Mouse (Mus musculus): ENCODE measurements at regions not wholly inside any gene's neighbourhood (a gene's known extent, or its start where the extent isn't known, plus 50 kb on each side); places are given as distances from the start of the nearest gene placed in this dataset.

DNA sequence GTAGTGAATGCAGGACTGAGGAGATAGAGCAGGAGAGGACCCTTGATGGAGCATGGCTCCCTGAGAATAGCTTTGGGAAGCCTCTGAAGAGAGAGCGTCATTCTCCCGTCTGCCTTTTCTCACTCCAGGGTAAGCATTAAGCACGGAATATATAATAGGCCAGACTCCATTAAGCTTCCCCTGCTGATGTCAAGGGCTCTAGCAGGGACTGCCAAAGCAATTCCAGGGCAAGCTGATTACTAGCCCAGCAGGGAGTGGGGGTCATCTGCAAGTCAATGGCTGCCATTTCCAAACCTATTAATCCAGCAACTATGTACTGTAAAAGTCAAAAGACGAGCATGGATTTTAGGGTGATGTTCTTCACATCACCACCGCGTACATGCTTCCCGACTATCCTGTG lies 111.2 kb upstream of the Arl4c start:
- DNase-seq, result no peak

DNA sequence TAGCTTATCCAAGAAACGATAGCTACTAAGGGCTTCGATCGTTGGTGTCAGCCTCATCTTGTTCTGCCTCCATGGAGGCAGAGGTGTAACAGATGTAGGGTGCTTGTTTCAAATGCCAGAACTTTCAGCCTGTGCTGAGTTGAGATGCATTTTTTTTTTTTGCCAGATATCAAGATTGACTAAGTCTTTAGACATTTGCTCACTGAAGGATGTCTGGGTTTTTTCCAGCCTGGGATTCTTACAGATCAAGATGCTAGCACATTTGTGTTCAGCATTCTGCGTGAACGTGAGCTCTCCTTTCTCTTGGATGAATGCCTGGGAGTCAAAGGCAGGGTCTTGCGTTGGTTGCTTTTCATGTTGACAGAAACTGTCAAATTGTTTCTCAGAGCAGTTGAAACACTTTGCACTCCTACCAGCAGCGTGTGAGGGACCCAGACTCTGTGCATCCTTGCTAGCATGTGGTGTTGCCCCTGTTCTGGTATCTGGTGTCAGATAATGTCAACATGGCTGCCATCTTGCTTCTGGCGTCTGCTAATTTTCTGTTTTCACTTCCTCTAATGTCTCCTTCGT lies 114.4 kb upstream of the Arl4c start:
- no peak for DNase-seq

DNA sequence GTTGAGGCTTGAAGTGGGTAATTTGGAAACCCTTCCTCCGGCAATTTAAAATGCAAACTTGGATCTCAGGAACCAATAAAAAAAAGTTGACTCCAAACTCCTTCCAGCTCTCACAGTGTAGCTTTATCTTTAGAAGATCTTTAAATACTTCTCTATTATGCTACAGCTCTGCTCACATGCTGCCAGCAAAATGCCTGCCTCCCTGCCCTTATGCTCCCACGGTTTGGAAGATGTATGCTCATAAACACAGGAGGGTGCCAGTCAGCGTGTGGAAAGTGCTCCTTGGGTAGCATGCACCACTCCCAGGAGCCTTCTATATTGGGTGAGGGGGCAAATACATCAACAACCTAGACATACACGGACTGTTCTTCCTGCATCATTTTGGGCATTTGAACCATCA lies 123.2 kb upstream of the Arl4c start:
- DNase-seq, result no peak

DNA sequence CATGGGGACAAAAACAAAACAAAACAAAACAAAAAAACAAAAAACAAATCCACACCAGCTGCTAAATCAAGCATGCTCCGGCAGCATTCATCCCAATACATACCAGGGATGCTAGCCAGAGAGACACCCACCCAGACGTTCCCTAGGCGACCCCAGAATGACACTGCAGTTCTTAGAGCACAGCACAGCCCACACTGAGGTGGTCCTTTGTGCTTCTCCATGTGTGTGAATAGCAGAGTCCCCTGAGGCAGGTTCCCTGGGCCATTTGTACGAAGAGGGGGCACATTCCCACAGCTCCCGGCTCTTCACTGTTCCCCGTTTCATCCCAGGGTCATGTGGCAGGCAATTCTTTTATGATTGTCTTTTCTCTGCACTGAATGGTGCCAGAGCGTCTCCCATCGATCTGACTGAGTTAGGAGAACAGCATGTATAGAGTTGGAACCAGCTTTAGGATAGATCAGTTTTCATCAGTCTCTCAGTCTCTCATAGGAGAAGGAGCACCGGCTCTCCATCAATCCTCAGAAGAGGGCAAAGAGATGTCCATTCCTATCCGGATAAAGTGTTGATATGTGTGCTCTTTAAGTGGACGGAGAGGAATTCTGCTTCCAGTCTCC lies 136.7 kb upstream of the Arl4c start:
- DNase-seq, result no peak

DNA sequence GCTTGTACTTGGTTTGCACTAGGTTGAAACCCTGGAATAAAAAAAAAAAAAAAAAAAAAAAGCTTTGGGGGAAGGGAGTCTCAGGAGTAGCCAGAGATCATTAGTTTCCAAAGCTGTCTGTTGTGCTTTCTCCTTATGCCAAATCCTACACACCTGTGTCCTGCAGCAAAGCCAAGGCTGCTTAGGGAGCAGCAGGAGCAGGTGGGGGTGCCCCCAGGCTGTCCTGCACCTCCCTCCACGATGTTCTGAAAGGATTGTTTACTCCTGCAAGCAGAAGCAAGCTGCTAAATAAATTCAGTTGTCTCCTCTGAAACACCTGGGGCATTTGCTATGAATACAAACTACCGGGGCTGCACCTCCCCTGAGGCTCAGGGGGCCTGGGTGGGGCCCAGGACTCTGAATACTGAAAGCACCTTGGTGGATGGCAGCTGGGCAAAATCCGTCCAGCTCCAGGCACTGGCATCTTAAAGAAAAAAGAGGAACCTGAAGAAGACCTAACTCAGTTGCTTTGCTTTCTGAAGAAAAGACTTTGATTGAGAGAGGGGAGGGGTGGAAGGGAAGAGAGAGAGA lies 137.5 kb upstream of the Arl4c start:
- no peak for DNase-seq

DNA sequence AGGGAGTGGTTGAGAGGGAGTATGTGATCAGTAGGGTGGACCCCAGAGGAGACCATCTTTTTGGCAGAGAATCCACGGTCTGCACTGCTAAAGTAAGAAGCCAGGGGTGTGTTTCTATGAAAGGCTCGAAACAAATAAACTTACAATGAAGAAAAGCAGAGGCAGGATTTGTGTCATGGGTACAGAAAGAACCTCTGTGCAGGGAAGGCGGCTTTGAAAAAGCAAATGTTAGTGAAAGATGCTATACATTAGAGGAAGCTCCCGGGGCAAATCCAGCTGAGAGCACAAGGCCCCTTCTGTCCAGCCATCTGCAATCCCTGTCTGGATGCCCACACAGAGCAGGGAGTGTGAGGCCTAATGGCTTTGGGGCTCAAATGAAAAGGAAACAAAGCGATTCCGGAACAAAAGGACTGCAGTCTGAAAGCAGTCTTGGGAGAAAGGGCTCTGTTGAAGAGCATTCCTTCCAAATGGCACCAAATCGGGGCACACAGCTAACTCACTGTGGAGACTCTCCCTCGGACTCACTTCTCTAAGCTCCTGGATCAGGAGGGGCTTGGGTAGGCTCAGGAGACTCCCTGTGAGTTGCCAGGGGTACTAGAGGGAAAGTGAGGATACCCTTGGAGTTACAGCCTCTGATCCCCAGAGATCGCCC lies 138.1 kb upstream of the Arl4c start:
- no peak for DNase-seq

DNA sequence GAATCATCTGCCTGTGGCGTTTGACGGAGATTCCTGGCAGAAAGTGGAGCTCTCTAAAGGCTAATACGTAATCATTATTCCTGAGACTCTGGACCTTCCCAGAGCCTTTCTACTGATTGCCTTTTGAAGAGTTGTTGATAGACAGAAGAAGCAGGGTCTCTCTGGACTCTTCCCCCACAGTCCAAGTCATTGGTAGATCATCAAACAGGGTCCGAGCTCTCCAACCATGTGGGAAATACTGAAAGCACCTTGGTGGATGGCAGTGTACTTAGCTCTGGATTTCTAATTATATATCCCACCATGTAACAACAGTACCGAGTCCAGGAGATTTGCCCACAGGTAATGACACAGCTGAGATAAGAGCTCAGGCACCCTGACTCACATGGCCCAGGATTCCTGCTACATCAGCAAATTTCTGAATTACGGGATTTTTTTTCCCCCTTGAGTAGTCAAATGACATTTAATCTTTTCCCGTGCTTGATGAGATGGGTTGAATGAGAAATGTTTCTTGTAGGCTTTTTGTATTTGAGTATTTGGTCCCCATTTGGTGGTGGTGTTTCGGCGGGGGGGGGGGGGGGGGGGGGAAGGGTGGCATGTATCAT lies 139.1 kb upstream of the Arl4c start:
- no peak for DNase-seq

DNA sequence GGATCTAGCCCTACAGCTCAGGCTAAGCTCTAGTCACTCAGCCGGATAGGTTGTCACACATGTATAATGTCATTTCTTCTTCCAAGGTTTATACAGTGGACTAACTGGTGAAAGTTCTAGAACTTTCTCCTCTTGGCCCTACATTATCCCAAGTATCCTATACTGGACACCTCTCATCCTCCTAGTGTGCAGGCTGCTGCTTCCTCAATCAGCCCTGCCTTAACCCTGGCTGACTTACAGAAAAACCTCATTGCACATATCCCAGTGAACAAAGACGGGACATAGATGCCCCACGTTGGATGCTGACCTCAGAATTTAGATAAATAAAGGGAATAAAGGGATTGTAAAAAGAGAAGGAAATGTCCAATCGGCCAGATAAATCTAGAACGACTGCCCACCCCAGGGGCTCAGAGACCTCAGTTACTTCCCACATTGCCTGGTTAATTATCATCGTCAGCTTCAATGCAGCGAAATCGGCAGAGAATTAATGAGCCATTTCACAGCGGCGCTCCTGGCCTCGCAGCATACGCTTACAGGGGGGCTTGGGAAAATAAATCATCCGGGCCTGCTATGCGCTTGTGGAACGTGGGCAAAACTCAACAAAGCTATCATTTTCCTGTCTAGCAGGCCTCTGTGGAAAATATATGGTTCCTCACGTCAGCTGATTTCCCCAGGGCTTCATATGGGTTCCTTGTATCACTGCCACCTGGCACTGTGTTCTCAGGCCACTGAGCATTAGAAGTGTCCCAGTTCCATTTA lies 145.5 kb upstream of the Arl4c start:
- DNase-seq, result no peak

DNA sequence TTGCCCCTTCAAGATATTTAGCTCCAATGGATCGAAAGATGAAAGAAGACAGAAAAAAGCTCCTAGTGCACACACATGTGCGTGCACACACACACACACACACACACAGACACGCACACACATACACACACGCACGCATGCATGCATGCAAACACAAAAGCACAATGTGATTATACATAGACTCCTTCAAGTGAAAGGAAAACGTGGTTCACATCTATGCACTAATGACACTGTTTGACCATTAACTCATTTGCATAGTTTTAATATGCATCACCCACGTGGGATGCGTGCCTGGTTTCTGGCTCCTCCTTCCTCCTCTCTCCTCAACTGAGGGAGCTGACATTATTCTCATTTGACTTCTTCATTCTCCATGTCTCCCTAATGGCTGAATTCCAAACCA lies 146.2 kb upstream of the Arl4c start:
- no peak for DNase-seq

DNA sequence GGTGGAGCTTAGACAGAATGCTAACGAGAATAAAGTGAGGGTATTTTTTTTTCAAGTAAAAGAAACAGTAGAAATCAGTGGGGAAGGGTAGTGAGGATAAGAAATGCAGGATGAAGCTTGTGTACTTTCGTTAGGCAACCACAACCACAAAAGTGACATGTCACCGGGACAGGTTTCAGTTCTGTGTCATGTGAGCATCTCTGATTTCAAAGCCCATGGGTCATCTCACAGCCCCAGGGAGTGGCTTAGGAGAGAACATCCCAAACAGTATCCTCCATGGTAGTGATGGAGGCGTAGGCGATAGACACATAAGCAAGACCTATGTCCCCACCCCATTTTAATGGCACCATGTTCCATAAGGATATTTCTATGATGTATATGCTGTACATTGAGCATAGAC lies 147.4 kb upstream of the Arl4c start:
- DNase-seq, result no peak

DNA sequence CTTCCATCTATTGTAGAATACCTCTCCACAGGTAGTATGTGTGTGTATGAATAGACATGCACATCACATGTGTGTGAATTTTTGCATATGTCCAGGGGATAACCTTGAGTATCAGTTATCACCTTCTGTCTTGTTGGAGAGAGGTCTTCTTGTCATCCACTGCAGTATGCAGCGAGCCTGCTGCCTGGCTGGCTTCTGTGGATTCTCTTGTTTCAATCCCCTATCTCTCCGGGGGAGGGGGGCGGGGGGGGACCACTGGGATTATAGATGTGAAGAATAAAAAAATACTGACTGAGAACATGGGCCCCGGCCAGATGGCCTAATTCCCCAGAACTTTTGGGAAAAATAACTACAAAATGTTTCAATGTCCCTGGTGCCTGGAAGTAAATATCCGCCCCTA lies 149.9 kb upstream of the Arl4c start:
- no peak for DNase-seq

DNA sequence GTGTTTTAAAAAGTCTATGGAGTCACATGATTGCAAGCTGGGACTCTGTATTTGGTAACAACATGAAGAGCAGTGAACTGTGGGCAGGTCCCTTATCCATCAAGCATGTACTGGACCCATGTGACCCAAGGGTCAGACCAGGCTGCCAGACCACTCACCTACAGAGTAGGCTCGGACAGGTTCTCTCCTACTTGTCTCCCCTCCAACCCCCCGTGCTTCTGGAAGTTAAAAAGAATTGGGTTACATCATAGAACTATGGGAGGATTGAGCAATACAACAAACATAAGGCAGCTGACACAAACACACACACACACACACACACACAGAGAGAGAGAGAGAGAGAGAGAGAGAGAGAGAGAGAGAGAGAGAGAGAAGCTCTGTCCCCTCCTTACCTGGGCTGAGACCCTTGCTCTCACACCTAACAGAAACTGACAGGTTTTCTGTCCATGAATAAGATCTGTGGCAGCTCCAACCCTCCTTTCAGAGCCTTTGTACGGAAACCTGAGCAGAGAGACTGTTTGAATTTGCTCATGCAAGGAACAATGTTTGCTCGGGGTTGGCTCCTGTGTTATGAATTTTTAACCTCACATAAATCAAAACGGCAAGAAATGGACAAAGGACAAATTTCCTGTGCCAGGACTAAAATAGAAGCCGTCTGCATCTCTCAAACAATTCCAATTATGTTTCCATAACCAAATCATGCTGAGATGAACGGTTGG lies 159.0 kb upstream of the Arl4c start:
- no peak for DNase-seq

DNA sequence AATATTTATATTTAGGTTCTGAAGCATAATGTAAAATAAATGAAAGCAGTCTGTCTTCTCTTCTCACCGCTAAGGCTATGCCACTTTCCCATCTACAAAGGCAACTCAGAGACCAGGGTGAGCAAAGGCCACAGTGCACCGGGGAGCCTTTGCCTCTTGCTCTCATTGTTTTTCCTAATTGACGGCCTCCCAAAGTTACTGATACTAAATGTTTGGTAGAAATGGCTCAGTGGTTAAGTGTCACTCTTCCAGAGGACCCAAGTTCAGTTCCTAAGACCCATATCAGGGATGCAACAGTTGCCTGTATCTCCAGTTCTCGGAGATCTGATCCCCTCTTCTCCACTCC lies 159.5 kb upstream of the Arl4c start:
- no peak for DNase-seq

DNA sequence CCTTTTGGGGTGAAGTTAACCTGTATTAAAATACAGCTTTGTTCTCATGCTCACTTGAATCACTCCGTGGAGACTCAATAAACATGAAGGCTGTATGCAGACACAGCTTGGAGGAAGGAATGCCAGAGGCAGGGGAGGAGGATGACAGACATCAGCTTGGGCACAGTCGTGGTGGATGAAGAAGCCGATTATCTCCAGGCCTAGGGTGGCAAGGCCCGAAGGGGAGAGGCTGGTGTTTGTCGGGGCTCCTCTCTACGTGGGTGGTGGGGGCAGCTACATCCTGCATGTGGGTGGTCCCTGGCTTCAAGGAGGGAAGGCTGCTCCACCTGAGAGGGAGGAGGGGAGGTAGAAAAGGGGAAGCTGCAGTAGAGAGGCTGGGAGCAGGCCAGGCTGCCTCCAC lies 163.4 kb upstream of the Arl4c start:
- no peak for DNase-seq

DNA sequence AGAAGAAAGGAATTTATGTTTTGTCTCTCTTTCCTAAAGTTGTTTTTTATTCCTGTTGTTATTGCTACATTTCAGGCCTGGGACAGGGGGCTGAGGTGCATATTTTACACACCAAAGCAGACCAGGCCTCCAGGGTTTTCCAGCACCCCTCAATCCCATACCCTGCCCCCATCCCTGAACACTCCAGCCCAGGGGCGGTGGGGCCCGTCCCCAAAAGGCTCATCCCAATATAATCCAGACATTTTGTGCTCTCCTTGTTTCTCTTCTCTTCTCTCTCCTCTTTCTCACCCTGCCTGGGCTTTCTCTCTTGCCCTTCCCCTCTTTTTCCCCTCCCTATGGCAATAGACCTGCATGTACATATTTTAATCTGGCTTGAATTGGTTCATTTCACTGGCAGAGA lies 164.6 kb upstream of the Arl4c start:
- DNase-seq, result no peak

DNA sequence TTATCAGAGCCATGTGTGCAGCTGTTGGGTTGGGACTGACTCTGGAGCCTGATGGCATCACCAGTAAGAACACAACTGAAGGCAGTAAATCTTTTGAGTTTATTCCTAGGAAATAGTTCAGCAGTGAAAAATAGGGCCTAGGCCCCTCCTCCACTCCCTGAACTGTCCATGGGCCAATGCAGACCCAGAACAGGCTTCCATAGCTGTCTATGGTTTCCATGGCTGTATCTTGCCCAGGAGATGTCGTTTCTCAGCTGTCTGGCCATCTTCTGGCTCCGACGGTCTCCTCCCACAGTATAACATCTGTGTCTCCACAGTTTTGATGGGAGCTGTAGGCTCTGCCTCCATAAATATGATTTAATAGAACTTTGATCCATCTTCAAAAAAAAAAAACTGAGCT lies 165.1 kb upstream of the Arl4c start:
- no peak for DNase-seq

DNA sequence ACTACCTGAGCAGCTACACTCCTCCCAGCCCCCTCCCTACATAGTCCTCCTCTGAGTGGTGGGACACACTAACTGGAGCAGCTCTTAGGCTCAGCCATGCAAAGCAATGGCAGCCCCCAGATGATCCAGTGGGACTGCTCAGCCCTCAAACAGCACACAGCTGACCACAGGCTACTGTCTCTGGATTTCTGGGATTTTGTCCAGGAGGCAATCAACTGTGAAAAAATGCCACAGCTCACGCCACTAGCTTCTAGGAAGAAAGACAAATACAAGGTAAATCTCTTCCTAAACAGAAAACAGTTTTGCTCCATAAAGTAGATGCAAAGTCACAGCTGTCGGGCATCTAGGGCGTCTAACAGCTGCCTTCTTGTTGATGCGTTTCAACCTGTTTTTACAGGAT lies 167.9 kb upstream of the Arl4c start:
- DNase-seq, result no peak

DNA sequence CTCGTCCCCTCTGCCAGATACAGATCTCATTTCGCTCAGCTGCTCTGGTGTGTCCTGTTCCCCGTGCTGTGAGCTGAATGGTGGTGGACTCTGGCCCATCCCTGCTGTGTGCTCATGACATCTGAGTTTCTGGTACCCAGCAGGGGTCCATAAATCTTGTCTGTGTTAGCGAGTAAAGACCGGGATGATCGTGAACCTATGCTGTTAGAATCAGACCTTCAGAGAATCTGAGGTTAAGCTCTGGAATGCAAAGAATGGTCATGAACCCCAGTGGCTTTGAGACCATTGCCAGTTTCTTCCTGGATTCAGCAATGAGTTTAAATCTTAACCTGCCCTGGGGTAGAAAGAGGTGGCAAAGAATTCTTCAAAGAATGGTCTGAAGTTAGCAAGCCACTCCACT lies 173.3 kb upstream of the Arl4c start:
- no peak for DNase-seq

DNA sequence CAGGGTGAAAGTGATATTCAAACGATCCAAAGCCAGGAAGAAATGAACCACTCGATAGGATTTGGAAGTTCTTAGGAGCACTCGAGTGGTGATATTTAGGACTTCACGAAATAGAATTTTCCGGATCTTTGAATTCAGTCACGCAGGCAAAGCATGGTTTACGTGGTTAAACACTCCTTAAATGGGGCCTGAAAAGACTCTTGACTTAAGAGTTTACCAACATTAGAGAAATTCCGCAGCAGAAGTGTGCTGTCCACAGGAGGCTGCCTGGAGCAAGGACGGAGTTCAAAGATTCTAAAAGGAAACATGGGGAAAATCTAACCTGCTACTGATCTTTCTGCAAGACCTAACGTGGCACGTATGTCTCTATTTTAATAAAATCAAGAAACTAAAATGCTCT lies 175.4 kb upstream of the Arl4c start:
- no peak for DNase-seq

DNA sequence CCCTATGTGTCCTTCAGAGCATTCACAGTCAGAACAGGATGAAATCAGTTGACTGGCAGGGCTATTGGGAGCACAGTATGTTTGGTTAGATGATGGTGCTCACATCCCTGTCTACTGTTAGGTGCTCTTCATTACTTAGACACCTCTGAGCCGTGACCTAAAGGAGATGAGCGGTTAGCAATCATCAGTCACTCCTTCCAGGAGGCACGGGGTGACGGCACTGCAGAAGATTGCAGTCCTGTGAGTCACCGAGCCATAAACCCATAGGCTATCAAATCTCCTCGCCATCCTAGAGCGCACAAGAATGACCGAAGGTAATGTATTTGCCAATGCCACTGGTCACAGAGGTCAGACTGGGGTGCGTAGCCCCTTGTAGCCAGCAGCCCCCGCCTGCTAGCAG lies 176.8 kb upstream of the Arl4c start:
- no peak for DNase-seq

DNA sequence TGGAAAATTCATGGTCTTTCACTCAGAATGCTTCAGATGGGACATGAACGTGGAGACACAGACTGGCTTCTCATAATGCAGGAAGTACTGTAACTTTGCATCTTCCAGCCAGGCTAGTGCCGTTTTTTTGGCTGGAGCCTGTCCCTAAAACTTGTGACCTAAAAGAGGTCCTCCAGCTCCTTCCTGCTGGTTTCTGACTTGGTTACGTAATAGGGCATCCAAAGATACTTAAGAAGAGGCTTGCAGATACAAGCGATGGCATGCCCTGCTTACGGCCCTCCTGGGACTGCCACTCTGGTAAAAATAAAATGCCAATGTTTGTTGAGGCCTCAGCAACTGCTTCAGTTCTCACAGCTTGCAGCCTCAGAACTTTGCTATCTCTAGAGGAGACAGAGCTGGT lies 177.3 kb upstream of the Arl4c start:
- DNase-seq, result no peak

DNA sequence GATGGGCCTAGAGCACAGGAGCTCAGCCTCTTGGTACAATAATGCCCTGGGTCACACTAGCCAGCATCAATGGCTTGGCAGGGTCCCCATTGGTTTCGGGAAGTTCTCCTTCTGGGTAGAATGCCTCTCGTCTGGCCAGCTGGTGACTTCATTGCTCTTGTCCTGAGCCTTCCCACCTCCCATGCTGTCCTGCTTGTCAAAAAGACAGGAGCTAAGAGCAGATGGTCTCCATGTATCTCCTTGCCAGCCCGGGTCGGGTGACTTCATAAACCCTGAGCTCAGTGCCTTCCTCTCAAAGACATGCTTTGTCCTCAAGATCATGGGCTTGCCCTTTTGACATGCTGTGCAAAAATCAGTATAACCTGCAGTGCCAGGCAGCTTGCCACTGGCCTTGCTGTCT lies 179.2 kb upstream of the Sh3bp4 start:
- DNase-seq, result no peak
